ENCODE assay signal across 9 mouse cellular contexts in the genomic region with DNA sequence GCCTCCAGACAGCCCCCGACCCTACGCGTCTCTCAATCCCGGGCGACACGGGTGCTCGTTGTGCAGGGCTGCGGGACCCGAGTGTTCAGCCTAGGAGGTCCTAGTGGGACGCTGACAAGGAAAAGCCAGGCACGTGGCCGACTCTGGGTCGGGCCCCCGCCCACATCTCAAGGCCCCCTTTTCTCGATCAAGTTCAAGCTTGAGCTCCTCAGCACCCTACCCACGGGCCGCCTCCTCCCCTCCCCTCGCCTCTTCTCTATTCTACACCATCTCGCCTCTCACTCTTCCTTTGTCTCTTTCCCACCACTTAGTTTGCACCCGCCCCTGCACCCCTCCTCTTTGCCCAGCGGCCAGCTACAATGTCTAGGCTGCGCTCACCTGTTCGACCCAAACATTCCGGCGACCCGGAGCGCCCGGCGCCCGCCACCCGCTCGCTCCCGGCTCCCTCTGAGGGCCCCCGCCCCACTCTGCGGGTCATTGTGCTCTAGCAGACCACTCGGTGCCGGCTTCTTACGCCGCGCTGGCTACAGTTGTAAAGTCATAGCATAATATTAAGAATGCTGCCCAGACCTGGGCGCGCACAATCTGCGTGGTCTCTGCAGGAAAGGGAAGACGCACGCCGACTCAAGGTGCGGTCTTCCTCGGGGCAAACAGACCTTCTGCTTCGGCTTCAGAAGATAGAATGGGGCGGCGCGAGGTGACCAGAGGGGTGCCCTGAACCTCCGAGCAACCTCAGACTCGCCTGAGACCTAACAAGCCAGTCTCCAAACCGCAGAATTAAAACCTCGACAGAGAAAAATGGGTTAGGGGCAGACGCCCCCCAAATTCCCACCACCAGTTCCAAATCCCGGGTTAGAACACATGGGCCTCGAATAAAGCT. TPM values are rescaled to one million over a fixed set of nuclear protein-coding genes. Genes with fewer than 3 reads are reported as not detected.
DNase-seq lines count a peak whose midpoint lies in the region; ATAC-seq and TF ChIP-seq lines count a peak whose summit lies in the region.
"Had no signal": no experiment of that assay in that cellular context is flagged by ENCODE, and none has a peak within 500 bp of the region (broad histone marks: within the 10 kb centered on the region; RNA-seq: fewer than 3 reads in every experiment).

No protein-coding gene starts in this region.

- WGBS in forebrain, embryonic 14.5 days: under 1% methylated on average over 59 of the region's 59 CpGs
- WGBS in kidney, embryonic 16.5 days: under 1% methylated on average over 59 of the region's 59 CpGs
- under 1% methylated on average over 59 of the region's 59 CpGs for WGBS in midbrain, embryonic 10.5 days

- no peaks in the 10 kb centered on the region for H3K36me3 ChIP-seq in forebrain, embryonic 14.5 days (ENCODE audit: control insufficient read depth, insufficient read depth, low read length)
- H3K36me3 ChIP-seq in kidney, embryonic 16.5 days (ENCODE audit: insufficient read depth, low read length): no peaks in the 10 kb centered on the region
- no peaks in the 10 kb centered on the region for H3K36me3 ChIP-seq in midbrain, embryonic 10.5 days

- peak overlapping the region; percentile 68 for H3K4me3 ChIP-seq in layer of hippocampus, adult 2 months
- peak overlapping the region; percentile 91 for H3K4me3 ChIP-seq in forebrain, embryonic 14.5 days (ENCODE audit: low read depth, low read length)
- H3K4me3 ChIP-seq in kidney, embryonic 16.5 days (ENCODE audit: low read length): peak overlapping the region; percentile 94
- H3K4me3 ChIP-seq in midbrain, embryonic 10.5 days: peak overlapping the region; percentile 95

- TF ChIP-seq CTCF in layer of hippocampus, adult 2 months (conservative IDR thresholded peaks at IDR 0.05): no peak

- H3K4me2 ChIP-seq in forebrain, embryonic 14.5 days (ENCODE audit: low read length): peak overlapping the region; percentile 98
- H3K4me2 ChIP-seq in kidney, embryonic 16.5 days (replicated peaks; ENCODE audit: low read depth, low read length): peak overlapping the region; percentile 99

- peak overlapping the region; percentile 96 for H3K9ac ChIP-seq in forebrain, embryonic 14.5 days (ENCODE audit: low read length)
- peak overlapping the region; percentile 92 for H3K9ac ChIP-seq in kidney, embryonic 16.5 days (replicated peaks; ENCODE audit: low read length)

- H3K27me3 ChIP-seq in forebrain, embryonic 14.5 days (replicated peaks; ENCODE audit: control insufficient read depth, insufficient read depth, low read length): no peaks in the 10 kb centered on the region
- no peaks in the 10 kb centered on the region for H3K27me3 ChIP-seq in kidney, embryonic 16.5 days (ENCODE audit: insufficient read depth, low read length)
- H3K27me3 ChIP-seq in midbrain, embryonic 10.5 days (ENCODE audit: low read depth, poor library complexity, severe bottlenecking): peaks cover 16% of the 10 kb centered on the region

- peak; percentile 50 for ATAC-seq in forebrain, embryonic 14.5 days
- peak; percentile 41 for ATAC-seq in kidney, embryonic 16.5 days (ENCODE audit: low FRiP score, low TSS enrichment)

- DNase-seq in layer of hippocampus, adult 2 months (ENCODE audit: low spot score in 2 of 2): no peak
- DNase-seq in layer of hippocampus, postnatal 25 days (ENCODE audit: extremely low spot score in 1 of 2, low spot score in 1 of 2): no peak
- peak; percentile 11 for DNase-seq in T-cell, adult 2 months (ENCODE audit: low spot score)
- DNase-seq in forebrain, embryonic 14.5 days (ENCODE audit: low spot score): peak; percentile 69
- DNase-seq in midbrain, embryonic 10.5 days (ENCODE audit: low spot score): peak; percentile 76
- peak; percentile 35 for DNase-seq in thymus, postnatal 25 days
- no peak for DNase-seq in cerebellum, adult 11-12 months

- no peaks in the 10 kb centered on the region for H3K9me3 ChIP-seq in forebrain, embryonic 14.5 days (replicated peaks; ENCODE audit: control insufficient read depth, low read length)
- H3K9me3 ChIP-seq in kidney, embryonic 16.5 days (ENCODE audit: low read length): no peaks in the 10 kb centered on the region
- H3K9me3 ChIP-seq in midbrain, embryonic 10.5 days (replicated peaks): no peaks in the 10 kb centered on the region

- H3K27ac ChIP-seq in layer of hippocampus, adult 2 months: peak overlapping the region; percentile 87
- H3K27ac ChIP-seq in forebrain, embryonic 14.5 days (ENCODE audit: low read depth, low read length): peak overlapping the region; percentile 98
- peak overlapping the region; percentile 90 for H3K27ac ChIP-seq in kidney, embryonic 16.5 days (ENCODE audit: low read length)
- H3K27ac ChIP-seq in midbrain, embryonic 10.5 days (replicated peaks): peak overlapping the region; percentile 92

- peaks cover 26% of the 10 kb centered on the region for H3K4me1 ChIP-seq in forebrain, embryonic 14.5 days (ENCODE audit: control insufficient read depth, insufficient read depth, low read length)
- H3K4me1 ChIP-seq in kidney, embryonic 16.5 days (ENCODE audit: insufficient read depth, low read length): peaks cover 40% of the 10 kb centered on the region
- H3K4me1 ChIP-seq in midbrain, embryonic 10.5 days: peaks cover 60% of the 10 kb centered on the region

RNA-seq across cellular contexts. Expression of a gene that starts 47.2 kb away (rescaled TPM):
- total RNA-seq in layer of hippocampus, adult 2 months (2021): not detected
- total RNA-seq in layer of hippocampus, postnatal 25 days (2021): not detected
- polyA plus RNA-seq in forebrain, embryonic 14.5 days (2014; fragmentation: Nextera tagmentation; extraction: Ambion mirVana): not detected in 2 replicates
- polyA plus RNA-seq in kidney, embryonic 16.5 days (2015; fragmentation: Nextera tagmentation; extraction: Ambion mirVana): not detected in 2 replicates
- polyA plus RNA-seq in midbrain, embryonic 10.5 days (2016; fragmentation: Nextera tagmentation; extraction: Ambion mirVana): not detected in 2 replicates
- total RNA-seq: left cerebral cortex, postnatal 36 days had no signal

Comparison
In these comparisons a context has a peak if more than half of its experiments do, and no peak if none do; other contexts are left out.
1. DNase-seq: peak in T-cell, adult 2 months (single experiment), forebrain, embryonic 14.5 days (single experiment), midbrain, embryonic 10.5 days (single experiment) and thymus, postnatal 25 days (single experiment); none in layer of hippocampus, adult 2 months (0 of 2), layer of hippocampus, postnatal 25 days (0 of 2) and cerebellum, adult 11-12 months (single experiment).
2. Peak in every context shown above with its lines, with median percentiles within 50 percentile points of each other: H3K27ac ChIP-seq and H3K4me3 ChIP-seq.